Mouse (Mus musculus) c-Kit-negative CD71-positive TER-119-positive erythroid progenitor cells, embryonic 14.5 days (primary cell): ENCODE results near the gene Map3k12.

ENCODE experiments used
- DNase-seq: peaks from one replicate; pipeline ENCODE4 v3.0.0-alpha.2; 2013; ENCODE audit warnings: low read depth, low spot score

Map3k12 gene

DNA sequence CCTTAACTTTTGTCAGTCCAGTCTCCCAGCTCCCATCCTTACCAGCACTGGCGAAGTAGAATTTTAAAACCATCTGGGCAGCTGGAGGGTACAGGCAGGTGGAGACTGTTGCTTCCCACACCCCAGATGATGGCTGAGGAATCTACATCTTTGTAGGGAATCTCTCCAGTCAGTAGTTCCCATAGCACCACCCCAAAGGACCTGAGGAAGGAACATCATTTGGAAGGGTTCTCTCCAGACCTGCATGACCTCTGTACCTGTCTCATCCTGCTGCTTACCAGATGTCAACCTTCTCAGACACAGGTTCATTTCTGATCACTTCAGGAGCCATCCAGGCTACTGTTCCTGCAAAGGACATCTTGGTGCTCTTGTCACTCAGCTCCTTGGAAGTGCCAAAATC, 13.4 kb downstream of the Map3k12 start, which contains the start of gene Gm10337:
Gene Gm10337, plus strand, starts transcription at position 276 of the 400 bp plus-strand sequence.
- DNase-seq, result no peak

DNA sequence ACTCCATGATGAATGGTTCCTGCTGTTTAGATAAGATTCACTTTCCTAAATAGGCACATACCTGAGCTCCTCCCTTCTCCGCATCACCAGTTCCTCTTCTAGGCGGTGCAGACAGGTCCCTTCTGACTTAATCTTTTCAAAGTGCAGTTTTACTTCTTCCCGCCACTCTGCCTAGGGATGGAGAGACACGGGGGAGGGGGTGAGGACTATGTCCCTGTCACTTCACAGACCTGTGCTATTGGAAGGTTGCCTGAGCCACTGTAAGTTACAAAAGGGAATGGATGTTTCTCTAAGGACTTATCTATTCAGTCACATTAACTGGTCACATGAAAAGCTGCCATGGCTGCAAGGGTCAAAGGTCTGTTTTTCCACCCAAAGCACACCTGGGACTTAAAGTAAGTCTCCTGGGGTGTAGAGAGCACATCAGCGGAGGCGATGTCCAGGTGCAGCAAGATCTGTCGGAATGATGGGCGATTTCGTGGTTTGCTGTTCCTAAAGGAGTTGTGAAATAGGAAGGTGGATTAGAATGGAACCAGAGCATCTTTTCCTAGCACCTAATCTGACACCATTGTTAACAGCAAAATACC, 14.5 kb downstream of the Map3k12 start:
- DNase-seq, result no peak

DNA sequence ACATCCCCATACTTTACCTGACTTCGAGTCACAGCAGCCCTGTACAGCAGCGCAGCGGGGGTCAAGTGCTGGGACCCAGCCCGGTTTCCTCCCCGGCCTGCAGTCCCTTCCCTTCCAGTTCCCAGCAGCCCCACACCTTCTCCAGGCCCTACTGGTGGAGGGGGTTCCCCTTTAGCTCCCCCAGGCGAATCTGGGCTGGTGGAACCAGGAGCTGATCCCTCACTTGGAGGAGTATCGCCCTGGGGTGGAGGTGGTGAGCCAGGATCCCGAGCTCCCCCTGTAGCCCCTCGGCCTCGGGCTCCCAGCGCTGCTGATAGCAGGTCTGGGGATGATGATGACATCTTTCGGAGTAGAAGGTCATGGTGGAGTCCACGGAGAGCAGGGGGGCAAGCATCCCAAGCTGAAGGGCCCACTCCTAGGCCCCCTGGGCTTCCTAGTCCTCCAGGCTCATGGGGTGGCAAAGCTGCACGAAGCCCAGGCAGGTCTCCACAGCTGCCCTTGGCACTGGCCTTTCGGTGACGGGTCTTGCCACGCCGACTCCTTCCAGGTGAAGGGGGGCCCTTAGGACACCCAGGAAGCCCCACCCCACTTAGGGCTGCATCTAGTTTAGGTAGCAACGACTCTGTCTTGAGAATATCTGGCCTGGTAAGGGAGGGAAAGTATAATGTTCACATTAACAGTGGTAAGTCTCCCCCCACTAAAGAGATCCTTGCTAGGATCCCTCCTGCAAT, 15.6 kb downstream of the Map3k12 start:
- DNase-seq, result no peak

DNA sequence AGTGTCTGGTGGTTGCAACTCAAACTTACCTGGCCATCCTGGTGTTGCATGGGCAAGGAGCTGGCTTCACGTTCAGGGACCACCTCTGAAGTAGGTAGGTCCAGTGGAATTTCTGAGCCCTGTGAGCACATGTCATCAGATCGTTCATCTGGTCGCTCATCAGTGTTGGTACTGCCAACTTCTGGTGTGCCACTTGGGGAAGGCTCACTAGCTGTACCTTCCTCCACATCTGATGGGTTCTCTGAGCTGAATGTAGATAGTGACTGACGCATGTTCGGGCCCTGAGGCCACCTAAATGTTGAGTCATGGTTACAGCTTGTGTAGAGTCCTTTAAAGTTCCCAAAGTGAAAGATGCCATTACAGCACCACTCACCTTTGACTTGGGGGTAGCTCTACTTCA, 16.4 kb downstream of the Map3k12 start:
- DNase-seq, result no peak

DNA sequence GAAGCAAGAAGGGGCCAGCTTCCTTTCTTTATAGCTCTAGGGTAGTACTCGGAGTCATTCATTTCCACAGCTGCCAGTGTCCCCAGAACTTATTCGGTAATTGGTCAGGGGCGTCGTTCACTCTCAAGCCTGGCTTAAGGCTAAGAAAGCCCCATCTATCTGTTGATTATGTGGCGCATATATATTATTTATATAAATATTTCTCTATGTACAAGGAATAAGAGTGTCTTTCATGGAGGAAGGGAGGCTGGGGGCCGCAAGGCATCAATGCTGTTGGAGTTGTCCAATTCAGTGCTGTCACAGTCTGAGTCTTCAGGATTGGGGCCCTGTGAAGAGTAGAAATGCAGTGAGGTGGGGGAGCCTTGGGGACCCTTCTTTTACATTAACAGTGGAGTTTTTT, 17.0 kb downstream of the Map3k12 start:
- no peak for DNase-seq

DNA sequence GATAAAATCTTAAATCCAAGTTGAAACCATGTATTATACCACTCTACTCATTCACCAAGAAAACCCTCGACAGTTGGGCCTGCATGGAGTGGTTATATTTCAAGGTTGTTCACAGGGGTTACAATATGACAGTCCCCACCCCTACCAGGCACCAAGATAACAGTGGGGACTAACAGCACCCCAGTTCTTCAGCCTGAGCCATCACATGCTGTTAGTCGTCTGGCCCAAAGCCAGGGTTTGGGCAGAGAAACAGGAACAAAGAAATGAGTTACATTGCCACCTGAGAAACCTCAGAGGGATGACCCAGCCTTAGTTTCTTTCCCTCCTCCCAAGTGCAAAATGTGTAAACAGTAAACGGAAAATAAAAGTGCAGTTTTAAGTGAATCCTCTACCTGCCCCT, 17.5 kb downstream of the Map3k12 start:
- DNase-seq, result no peak

DNA sequence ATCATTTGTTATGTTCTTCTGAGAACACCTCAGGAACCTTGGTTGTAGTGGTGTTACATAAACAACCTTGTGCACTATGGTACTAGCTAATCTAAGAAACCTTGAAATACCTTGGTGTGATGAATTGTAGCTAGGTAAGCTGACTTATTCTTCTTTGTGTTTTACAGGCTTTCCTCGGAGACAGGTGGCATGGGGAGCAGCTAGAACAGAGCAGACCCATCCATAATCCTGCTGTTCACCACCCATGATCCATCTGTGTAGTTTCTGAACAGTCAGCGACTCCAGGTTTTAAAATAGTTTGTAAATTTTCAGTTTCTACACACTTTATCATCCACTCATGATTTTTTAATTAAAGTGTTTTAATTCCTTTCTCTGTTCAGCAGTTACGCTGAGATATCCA, 18.5 kb downstream of the Map3k12 start:
- DNase-seq, result no peak

DNA sequence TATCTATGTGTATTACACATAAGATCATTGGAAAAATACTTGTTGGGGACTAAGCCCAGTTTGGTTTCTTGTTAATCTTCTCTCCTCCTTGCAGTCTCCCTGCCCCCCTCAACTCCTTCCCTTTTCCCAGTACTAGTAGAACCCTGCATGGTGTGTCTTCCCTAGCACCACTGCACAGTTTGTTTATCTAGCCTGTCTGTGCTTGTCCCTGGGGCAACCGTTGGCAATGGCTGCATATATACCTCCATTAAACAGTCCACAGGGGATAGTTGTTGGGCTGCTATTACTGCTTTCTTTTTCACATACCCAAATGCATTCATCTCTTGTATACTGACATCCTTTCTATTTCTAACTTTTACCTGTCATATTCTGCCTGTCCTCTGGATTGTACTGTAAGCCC, 29.2 kb downstream of the Map3k12 start:
- no peak for DNase-seq

DNA sequence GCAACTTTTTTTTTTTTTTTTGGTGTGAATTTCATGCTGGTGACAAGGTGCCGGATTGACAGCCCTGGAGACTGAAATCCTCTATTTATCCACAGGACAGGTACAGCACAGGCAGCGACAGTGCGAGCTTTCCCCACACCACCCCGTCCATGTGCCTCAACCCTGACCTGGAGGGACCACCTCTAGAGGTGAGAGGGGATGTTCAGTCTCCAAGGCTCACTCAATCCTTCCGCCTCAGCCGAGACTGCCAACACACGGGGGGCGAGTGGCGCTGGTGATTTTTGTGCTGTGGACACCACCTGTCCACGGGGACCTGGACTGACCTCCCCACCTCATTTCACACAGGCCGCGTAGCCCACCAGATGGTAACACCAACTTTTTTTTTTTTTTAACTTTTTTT, 31.0 kb downstream of the Map3k12 start:
- no peak for DNase-seq

DNA sequence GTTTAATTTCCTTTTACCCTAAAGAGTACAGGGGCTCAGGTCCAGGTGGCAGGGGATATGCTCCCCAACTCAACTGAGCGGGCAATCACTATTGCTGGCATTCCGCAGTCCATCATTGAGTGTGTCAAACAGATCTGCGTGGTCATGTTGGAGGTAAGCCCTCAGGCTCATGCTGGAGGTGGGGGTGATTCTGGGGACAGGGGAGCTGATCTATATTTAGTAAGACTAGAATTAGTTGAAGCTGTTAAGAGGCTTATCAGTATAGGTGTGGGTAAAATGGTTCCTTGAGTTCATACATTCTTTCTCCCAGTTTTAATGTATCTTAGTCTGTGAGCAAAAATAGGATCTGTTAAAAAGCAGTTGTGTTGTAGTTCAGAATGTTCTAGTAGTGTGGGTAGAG, 33.7 kb downstream of the Map3k12 start:
- no peak for DNase-seq

DNA sequence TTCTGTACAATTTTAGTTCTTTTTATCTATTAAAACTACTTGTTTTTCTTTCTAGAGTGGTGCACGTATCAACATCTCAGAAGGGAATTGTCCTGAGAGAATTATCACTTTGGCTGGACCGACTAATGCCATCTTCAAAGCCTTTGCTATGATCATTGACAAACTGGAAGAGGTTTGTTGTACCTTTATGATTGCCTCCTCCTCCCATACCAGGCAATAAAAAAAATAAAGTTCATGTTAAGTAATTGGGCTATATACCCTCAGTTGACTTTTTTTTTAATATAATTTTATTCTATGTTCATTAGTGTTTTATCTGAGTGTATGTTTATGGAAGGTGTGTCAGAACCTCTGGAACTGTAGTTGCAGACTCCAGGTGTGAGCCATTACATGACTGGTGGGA, 42.3 kb downstream of the Map3k12 start:
- DNase-seq, result no peak

DNA sequence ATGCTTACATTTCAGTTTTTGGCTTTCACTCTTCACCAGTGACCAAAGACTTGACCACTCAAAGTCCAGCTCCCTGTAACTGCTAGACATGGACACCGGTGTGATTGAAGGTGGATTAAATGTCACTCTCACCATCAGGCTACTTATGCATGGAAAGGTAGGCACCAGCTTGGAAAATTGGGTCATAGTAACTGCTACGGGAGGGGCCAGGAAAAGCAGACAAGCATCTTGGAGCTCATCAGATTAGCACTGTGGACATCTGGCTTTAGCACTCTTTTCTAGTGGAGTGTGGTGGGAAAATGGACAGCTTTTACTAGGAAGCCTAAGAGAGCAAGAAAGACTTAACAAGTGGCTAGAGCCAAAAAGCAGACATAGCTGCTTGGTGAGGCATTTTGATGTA, 43.6 kb downstream of the Map3k12 start:
- no peak for DNase-seq

DNA sequence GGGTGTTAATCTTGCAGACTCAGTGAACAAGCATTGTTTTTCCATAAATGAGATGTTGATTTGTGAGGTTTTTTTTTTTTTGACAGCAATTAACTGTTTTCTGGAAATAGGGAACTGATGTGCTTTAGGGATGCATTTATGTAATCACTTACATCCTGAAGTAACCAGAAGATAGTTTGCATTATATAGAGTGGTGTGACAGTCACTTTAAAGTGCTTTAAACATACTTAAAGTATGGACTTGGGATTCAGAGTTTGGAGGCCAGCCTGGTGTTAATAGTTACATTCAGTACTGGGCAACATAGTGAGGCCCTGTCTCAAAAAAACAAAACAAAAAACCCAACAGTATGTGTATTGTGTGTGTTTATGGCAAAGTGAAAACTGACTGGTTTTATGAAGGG, 45.1 kb downstream of the Map3k12 start:
- no peak for DNase-seq

DNA sequence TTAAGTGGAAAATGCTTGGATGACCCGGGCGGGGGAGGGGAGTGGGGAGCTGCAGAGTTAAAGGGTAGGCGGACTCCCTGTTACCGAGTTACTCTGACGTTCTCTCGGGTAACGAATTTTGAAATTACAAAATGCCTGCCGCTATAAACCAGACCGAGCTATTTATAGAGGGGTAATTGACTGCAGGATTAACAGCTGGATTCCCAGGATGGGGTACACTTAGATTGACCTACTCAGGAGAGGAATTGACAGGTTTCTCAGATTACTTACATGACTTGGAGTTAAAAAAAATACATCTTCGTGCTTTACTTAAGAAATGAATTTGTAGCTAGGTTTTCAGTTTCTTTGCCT, 45.6 kb downstream of the Map3k12 start:
- DNase-seq, result no peak

DNA sequence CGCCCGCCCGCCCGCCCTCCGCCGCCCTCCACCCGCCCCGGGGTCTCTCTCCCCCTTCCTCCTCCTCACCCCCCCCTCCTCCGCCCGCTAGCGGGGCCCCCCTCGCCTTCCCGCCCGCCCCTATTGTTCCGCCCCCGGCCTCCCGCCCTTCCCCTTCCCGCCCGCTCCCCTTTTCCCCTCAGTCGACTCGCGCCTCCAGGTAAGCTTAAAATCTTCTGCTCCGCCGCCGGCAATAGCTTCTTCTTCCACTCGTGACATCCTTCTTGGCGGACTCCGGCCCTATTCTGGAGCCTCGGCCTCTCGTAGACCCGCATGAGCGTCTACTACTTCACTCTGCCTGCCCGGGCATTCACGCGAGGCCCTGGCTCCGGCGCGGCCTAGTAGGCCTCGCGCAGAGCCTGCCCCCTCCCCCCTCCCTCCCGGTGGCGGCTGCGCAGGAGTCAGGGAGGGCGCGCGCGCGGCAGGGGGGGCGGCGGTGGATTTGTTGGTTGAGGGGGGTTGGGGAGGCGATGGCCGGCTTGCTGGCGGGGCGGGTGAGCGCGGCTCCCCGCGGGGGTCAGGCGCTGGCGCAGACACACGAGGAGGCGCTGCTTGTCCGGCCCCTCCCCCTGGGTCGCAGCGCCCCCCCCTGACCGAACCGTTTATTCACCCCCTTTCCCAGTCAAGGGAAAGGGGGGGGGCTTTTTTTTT, 46.1 kb downstream of the Map3k12 start:
- no peak for DNase-seq

DNA sequence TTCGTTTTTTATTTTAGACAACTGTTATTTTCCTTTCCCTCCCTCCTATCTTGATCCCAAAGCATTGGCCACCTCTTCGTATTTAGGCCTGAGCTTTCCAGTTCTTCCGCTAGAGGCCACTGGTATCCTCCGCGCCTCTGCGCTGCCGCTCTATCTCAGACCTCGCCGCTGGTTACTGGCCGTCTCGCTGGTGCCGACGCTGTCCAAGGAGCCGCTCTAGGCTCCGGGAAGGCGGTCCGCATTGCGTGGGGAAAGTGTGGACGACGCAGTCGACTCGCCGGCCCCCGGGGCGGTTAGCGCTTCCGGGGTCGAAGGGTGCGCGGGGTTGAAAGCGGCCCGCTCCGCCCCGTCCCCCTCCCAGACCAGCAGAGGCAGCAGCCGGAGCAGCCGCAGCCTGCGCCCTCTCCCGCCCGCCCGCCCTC, 46.7 kb downstream of the Map3k12 start, which contains the start of gene Pcbp2:
Gene Pcbp2, plus strand, starts transcription at position 357 of the 422 bp plus-strand sequence.
- peak; percentile 88 for DNase-seq

DNA sequence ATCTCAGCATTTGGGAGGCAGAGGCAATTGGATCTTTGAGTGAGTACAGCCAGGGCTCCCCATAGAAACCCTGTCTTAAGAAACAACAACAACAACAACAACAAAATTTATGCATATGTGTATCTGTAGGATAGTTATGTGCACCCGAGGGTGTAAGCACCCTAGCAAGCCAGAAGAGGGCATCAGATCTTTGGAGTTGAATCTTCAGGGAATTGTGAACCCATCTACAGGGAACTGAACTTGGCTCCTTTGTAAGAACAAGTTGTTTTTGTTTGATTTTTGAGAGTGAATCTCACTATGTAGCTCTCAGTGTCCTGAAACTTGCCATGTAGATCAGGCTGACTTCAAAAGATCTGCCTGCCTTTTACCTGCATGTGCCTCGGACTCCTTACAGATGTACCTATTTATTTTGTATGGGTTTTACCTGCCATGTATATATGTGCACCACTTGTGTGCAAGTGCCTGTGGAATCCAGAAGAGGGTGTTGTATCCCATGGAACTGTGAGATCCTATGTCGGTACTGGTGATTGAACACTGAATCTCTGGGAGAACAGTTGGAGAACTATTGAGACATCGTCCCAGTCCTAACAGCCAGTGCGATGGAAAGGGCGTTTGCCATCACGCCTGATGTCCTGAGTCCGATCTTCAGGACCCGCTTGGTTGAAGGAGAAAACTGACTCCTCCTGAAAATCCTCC, 48.0 kb downstream of the Map3k12 start:
- DNase-seq, result no peak

DNA sequence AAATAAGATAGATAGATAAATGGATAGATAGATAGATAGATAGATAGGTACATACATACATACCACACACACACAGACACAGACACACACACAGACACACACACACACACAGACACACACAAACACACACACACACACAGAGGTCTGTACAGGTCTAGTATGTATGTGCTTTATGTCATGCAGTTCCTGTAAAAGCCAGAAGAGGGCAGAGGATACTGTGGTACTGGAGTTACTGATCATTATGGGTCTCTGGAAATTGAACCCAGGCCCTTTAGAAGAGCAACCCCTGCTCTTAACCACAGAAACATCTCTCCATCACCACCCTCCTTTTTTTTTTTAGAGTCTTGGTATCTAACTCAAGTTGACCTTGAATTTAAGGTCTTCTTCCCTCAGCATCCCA, 53.2 kb downstream of the Map3k12 start:
- no peak for DNase-seq

DNA sequence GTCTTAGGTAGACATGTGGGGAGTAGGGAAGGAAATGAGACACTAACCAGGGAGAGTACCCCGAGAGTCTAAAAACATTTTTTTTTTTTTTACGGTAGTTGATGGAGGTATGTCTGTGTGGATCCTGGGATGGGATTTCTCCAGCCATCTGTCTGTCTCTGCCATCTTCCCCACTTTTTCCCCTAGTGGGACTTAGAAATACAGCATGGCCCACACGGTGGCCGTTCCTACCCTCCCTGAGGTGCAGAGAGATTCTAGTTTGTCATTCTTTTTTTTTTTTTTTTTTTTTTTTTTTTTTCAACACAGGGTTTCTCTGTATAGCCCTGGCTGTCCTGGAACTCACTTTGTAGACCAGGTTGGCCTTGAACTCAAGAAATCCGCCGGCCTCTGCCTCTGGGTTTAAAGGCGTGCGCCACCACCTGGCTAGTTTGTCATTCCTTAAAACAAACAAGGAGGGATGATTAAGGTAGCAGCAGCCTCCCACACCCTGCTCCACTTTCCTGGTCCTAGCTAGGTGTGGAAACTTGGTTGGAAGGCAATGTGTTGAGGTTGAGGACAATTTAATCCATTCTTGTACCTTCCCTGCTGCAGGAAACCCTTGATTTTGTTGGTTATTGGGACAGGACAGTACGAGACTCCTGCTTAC, 55.3 kb downstream of the Map3k12 start:
- DNase-seq, result no peak

DNA sequence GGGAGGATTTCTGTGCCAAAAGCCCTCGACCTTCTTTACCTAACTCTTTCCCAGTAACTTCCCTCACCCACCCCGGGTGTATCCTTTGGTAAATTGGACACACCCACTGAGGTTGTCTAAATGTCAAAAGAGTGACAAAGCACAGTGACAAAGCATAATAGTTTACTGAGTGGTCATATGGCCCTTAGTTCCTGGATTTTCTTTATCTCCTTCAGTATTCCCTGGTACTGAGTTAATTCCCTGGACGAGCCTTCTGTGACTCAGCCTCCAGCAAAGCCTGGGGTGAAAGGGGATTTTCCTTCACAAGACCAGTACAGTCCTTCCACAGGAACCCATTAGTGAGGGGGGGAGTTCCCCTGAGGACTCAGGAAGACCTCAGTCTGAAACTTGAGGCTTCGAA, 55.9 kb downstream of the Map3k12 start:
- DNase-seq, result peak; percentile 66

DNA sequence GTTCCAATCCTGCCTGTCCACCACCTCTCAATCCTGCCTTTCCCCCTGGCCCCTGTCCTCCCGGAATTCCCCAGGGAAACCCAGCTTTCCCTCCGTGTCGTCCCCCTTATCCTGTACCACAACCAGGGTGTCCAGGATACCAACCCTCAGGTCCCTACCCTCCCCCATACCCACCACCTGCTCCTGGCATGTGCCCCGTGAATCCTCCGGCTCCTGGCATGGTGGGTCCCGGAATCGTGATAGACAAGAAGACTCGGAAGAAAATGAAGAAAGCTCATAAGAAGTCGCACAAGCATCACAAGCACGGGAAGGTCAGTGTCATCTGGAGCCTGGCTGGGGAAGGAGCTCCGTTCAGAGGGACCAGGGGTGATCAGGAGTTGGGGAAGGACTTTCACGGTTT, 56.5 kb downstream of the Map3k12 start:
- DNase-seq, result no peak

DNA sequence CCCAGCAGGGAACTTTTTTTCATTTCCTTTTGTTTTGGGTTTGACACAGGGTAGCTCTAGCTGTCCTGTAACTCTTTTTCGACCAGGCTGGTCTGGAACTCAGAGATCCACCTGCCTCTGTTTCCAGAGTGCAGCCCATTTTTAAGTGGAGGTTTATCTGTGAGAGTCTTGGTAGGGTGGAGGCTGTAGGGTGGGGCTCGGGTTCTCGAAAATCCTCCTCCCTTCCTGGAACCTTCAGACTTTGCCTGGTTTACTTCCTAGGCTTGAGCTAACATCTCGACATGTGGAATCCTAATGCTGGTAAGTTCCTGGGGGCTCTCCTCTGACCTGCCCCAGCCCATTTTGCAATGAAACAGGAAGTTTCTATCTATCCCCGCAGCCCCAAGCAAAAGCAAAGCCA, 57.0 kb downstream of the Map3k12 start:
- DNase-seq, result peak; percentile 82
